Mouse (Mus musculus) embryo, embryonic 11 days (tissue): ENCODE results near the gene H6pd.
"Not testable (repeated sequence)": the region's sequence is repeated elsewhere in the genome, so short reads cannot be mapped to it uniquely, and the experiment has no call there.

ENCODE experiments used
- DNase-seq: peaks from one replicate; pipeline ENCODE4 v3.0.0-alpha.2; 2015

H6pd gene

DNA sequence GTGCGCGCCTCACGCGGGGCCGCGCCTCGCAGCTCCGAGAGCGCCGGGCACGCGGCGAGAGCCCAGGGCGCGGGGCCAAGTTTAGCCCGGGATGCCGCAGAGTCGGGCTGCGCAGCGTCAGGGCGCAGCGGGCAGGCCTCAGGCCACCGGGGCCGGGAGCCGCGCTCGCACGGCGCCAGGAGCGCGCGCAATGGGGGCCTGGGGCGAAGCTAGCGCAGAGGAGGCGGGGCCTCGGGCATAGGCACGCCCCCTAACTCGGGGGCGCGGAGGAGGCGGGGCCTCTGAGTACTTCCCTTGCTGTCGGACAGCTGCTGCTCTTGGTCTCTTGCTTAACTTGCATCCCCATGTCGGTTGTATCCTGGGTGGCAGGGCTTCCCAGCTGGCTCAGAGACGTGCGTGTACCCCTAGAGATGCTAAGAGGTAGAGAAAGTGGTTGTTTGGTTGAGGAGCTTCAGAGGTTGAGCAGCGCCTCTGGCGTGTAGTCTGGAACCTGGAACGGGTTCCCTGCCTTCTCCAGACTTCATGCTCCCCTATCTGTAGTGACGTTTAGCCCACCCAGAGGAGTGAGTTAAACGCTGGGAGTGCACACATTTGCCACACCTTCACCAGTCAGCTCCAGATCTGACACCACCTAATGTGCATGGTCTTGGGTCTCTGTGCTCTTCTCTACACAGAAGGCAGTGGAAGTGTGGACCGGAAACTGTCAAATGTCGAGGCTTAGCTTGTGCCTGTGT lies at the start of gene H6pd:
H6pd (minus strand) TSS at position 171 of the 734 bp plus-strand sequence.
- DNase-seq: peak; percentile 97

GRCm38 (mm10) chr4:150057722-150058121 lies 48.9 kb upstream of the H6pd start:
- DNase-seq: no peak

- DNase-seq: no peak
Observed at GRCm38 (mm10) chr4:150056171-150056570, 47.3 kb upstream of the H6pd start.

GRCm38 (mm10) chr4:150052380-150052779 lies 43.6 kb upstream of the H6pd start:
- no peak for DNase-seq

- DNase-seq: no peak
Observed at GRCm38 (mm10) chr4:150051514-150051913, 42.7 kb upstream of the H6pd start.

DNA sequence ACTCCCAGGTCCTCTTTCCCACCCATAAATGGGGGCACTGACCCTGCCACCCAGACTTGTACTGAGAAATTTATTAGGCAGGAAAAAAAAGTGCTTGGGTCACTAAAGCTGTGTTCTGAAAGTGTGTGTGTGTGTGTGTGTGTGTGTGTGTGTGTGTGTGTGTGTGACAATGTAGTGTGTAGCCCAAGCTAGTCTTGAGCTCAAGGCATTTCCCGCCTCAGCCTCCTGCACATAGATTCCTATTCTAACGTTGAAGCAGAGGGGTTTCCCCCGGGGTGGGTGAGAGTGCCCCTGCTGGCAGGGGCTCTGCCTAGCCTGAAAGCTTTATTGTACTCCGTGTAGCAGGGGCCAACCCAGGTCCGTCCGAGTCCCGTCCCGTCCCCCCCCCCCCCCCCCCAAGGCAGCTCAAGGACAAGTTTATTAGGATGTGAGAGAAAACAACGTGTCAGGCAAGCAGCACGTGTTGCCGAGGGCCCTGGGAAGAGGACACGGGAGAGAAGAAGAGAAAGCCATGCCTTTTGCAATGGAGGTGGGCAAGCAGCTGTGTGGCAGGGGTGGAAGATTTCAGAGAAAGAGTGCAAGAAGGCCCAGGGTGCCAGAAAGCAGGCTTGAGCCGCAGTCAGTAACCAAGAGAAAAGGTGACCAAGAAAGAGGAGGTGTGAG lies 40.9 kb upstream of the H6pd start:
- DNase-seq: no peak

DNA sequence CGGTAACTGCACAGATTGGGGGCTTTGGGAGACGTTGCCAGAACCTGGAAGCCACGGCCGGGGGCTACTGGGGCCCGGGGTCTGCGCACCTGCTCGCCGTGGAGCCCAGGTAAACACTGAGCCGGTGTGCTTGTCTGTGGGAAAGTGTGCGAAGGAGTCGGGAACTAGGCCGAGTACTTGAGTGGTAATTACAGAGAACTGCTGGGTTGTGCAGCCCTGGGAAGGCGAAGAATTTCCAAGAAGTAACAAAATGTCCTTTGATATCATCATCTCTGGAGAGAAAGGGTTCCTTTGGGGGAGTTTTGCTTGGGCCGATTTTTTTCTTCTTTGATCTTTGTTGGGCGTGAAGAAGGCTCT lies 40.3 kb upstream of the H6pd start:
- no peak for DNase-seq

GRCm38 (mm10) chr4:150048478-150049156 lies 39.8 kb upstream of the H6pd start:
- peak; percentile 56 for DNase-seq

DNA sequence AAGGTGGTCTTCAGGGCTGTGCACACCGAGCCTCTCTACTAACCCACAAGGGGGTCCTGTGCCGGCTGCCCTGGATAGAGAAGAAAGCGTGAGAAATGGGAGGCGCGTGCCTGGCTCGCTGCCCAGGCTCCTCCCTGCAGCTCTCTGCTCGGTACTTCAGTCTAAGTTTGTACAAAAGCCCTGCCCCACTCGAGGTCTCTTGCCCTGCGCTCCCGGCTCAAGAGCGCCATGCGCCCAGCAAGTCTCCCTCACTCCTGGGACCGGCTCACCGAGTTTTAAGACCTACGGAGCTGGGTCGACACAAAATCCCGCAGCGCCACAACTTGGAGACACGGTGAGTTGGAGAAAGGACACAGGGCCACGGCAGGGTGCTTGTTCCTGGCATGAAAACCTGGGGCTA lies 39.2 kb upstream of the H6pd start:
- peak; percentile 69 for DNase-seq

GRCm38 (mm10) chr4:150043591-150043990 lies 34.8 kb upstream of the H6pd start:
- no peak for DNase-seq

- DNase-seq: no peak
Observed at GRCm38 (mm10) chr4:150041346-150042110, 32.7 kb upstream of the H6pd start.

GRCm38 (mm10) chr4:150040856-150041255 lies 32.0 kb upstream of the H6pd start:
- not testable (repeated sequence) for DNase-seq

GRCm38 (mm10) chr4:150040003-150040581 lies 31.3 kb upstream of the H6pd start:
- no peak for DNase-seq

DNA sequence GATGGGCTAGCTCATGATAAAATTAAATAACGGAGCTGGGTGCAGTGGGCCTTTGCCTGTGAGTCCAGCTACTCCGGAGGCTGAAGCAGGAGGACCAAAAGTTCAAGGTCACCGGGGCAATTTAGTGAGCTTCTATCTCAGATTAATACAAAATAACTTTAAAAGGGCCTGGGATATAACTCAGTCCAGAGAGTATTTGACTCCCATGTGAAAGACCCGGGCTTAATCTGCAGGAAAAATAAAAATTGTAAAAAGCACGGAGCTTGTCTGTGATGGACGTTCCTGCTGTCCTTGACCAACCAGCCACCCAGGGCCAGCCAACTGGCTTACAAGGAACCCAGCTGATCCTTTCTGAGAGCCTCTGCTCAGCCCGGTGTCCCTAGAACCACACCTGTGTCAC lies 29.7 kb upstream of the H6pd start:
- no peak for DNase-seq

- no peak for DNase-seq
Observed at GRCm38 (mm10) chr4:150036094-150036493, 27.3 kb upstream of the H6pd start.

DNA sequence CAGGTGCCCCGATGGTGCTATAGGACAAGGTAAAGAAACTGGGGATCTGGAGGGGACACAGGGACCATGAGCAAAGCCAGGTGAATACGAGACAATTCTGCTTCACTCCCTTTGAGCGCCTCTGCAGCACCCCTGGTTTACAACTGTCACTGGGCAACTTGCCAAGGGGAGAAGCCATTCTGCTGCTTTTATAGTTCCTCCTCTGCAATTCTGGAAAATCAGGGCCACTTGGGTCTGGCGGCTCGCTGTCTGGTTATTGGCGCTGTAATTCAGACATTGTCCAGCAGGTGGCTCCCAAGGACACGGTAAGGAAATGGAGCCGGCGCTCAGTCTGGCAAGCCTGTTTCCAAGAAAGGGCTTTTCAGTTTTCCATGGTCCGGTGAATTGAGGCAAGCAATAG lies 26.5 kb upstream of the H6pd start:
- DNase-seq: peak; percentile 92

GRCm38 (mm10) chr4:150033261-150033671 lies 24.4 kb upstream of the H6pd start:
- DNase-seq: peak; percentile 76

DNA sequence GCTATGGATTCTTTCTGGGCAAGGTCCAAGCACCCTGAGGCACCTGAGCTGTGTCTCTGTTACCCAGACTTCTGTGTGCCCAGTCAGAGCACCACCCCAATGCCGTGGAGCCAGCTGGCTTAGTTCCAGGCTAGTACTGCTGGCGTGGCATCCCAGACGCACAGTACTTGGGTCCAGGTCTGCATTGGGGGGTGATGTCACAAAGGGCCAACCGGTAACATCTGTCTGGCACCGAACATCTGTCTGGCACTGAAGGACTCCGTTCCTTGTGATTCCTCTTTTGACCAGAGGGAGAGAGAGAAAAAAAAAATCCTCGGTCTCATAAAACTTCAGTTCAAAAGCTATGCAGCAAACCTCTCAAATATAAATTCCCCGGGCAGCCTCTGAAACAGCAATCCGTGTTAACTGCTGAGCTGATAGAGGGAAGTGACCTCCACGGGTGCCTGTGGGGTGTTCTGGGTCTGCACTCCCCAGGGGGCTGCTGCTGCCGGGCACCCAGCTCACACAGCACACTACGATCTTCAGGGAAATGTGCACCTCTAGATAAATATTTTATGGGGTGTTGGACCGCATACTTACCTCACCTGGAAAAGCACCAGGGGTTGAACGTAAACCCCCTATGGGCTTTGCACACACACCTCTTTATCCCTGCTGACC lies 22.5 kb upstream of the H6pd start:
- DNase-seq: no peak

- peak; percentile 68 for DNase-seq
Observed at GRCm38 (mm10) chr4:150030449-150031233, 21.8 kb upstream of the H6pd start.

DNA sequence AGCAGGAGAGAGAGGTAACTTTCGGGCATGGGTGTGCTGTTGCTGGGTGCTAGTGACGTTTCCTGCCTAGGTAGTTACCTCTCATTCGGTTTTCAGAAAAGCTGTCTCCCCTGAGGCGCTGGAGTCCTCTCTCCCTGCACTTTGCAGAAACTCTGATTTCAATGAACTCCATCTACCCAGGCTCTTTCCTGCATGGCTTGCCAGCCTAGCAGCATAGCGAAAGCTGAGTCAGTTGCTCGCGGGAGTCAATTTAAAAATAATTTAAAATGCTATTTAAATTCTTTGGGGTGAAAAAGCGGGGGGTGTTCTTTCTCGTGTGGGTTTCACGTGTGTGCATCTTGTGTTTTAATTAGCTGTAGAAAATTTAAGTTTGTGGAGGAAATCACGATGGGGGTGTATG lies 21.1 kb upstream of the H6pd start:
- DNase-seq: no peak

- DNase-seq: no peak
Observed at GRCm38 (mm10) chr4:150023518-150023917, 14.7 kb upstream of the H6pd start.
